Mouse (Mus musculus): ENCODE data around the gene Chrnb4. TPM values are rescaled to one million over a fixed set of nuclear protein-coding genes. Genes with fewer than 3 reads are reported as not detected.

The Chrnb4 gene
- 0.16 TPM for polyA plus RNA-seq (2014; fragmentation: Illumina TruSeq; extraction: RNeasy Lipid Tissue Mini Kit (QIAGEN cat#74804); ENCODE audit: low read depth, low replicate concordance)

GRCm38 (mm10) chr9:55048211-55048880 lies at the start of gene Chrnb4:
Gene Chrnb4 (minus strand): TSS chr9:55048779.

DNA sequence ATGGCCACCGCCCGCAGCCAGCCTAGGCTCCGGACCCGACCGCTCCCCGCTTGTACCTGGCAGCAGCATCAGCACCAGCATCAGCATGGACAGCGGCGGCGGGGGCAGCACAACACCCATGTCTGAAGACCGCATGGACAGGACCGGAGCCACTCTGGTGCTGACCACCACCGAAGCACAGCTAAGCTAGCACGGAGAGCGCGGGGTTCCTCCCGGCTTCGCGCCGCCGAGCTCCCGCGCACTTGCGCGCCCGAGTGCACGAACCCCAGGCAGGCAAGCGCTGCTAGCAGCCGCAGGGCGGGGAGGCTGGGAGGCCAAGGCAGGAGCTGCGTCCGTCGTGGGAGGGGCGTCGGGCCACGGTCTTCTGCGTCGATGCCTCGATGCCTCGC lies 22.3 kb downstream of the Chrnb4 start, which contains the start of gene Chrna3:
Chrna3 (minus strand) TSS at position 288 of the 389 bp plus-strand sequence.

DNA sequence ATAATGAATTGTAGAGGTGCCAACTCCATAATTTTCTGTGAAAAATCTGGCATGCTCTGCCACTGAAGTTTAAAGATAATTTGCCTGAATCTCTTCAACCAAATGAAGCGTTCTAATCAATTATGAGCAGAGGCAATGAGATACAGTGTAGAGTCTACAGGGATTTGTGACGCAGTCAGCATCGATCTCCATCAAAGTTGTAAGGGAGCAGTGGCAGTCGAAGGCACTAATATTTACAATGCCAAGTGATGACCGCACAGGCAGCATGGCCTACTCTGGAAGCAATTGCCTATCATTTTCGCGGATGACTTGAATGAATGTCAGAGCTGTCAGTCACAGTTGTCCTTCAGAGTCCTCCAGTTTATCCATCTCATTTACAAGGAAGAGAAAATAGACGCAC lies 67.9 kb downstream of the Chrnb4 start, which contains the start of gene Chrna5:
Chrna5 (plus strand) TSS at position 207 of the 400 bp plus-strand sequence.

Other genes starting within 250 kb of the Chrnb4 start
- gene Ireb2, start 185.0 kb downstream of the Chrnb4 start, polyA plus RNA-seq (2014; fragmentation: Illumina TruSeq; extraction: RNeasy Lipid Tissue Mini Kit (QIAGEN cat#74804); ENCODE audit: low read depth, low replicate concordance): 22.0 TPM
- gene Hykk, start 131.5 kb downstream of the Chrnb4 start, polyA plus RNA-seq (2014; fragmentation: Illumina TruSeq; extraction: RNeasy Lipid Tissue Mini Kit (QIAGEN cat#74804); ENCODE audit: low read depth, low replicate concordance): 1.2 TPM
- gene Psma4, start 98.0 kb downstream of the Chrnb4 start, polyA plus RNA-seq (2014; fragmentation: Illumina TruSeq; extraction: RNeasy Lipid Tissue Mini Kit (QIAGEN cat#74804); ENCODE audit: low read depth, low replicate concordance): 196 TPM
- not detected for gene AY074887, start 97.8 kb downstream of the Chrnb4 start, polyA plus RNA-seq (2014; fragmentation: Illumina TruSeq; extraction: RNeasy Lipid Tissue Mini Kit (QIAGEN cat#74804); ENCODE audit: low read depth, low replicate concordance)
- not detected for gene Chrna5, start 67.9 kb downstream of the Chrnb4 start, polyA plus RNA-seq (2014; fragmentation: Illumina TruSeq; extraction: RNeasy Lipid Tissue Mini Kit (QIAGEN cat#74804); ENCODE audit: low read depth, low replicate concordance)
- gene Chrna3, start 22.2 kb downstream of the Chrnb4 start, polyA plus RNA-seq (2014; fragmentation: Illumina TruSeq; extraction: RNeasy Lipid Tissue Mini Kit (QIAGEN cat#74804); ENCODE audit: low read depth, low replicate concordance): 0.13 TPM
- 29.4 TPM for gene Ube2q2, start 100.1 kb upstream of the Chrnb4 start, polyA plus RNA-seq (2014; fragmentation: Illumina TruSeq; extraction: RNeasy Lipid Tissue Mini Kit (QIAGEN cat#74804); ENCODE audit: low read depth, low replicate concordance)
- gene Fbxo22, start 160.1 kb upstream of the Chrnb4 start, polyA plus RNA-seq (2014; fragmentation: Illumina TruSeq; extraction: RNeasy Lipid Tissue Mini Kit (QIAGEN cat#74804); ENCODE audit: low read depth, low replicate concordance): 37.9 TPM

Measured in heart, adult 10 weeks (tissue).